Mouse (Mus musculus) limb, embryonic 15.5 days (tissue): Measurements from ENCODE around the gene Gm5128. TPM values are rescaled to one million over a fixed set of nuclear protein-coding genes. Genes with fewer than 3 reads are reported as not detected.
"Not testable (repeated sequence)": the region's sequence is repeated elsewhere in the genome, so short reads cannot be mapped to it uniquely, and the experiment has no call there.

Experiments
- ATAC-seq: fragments of 200-750 bp; cut with Nextera tagmentation; 2 replicates; pipeline ENCODE4 v1.8.0; 2017; ENCODE audit warnings: low read depth, moderate TSS enrichment; ENCODE audit not compliant: insufficient number of reproducible peaks, low FRiP score, low TSS enrichment
- H3K27ac ChIP-seq: fragments of 300-500 bp; sonication (generic); 2 replicates; pipeline ENCODE4 v1.5.1; 2015; ENCODE audit warnings: moderate library complexity, mild to moderate bottlenecking, inconsistent platforms
- H3K27me3 ChIP-seq: fragments of 300-500 bp; sonication (generic); 2 replicates; pipeline ENCODE4 v1.6.1; 2015; ENCODE audit warnings: inconsistent platforms
- H3K36me3 ChIP-seq: fragments of 300-500 bp; sonication (generic); 2 replicates; pipeline ENCODE4 v1.6.1; 2015; ENCODE audit warnings: inconsistent platforms
- H3K4me1 ChIP-seq: fragments of 300-500 bp; sonication (generic); 2 replicates; pipeline ENCODE4 v1.6.1; 2015; ENCODE audit warnings: inconsistent platforms
- H3K4me2 ChIP-seq: fragments of 300-500 bp; sonication (generic); 2 replicates; pipeline ENCODE4 v1.6.1; 2015; ENCODE audit warnings: mild to moderate bottlenecking, inconsistent platforms
- H3K4me3 ChIP-seq: fragments of 300-500 bp; sonication (generic); 2 replicates; pipeline ENCODE4 v1.5.1; 2015; ENCODE audit warnings: mild to moderate bottlenecking, inconsistent platforms
- H3K9ac ChIP-seq: fragments of 300-500 bp; sonication (generic); 2 replicates; pipeline ENCODE4 v1.6.1; 2015; ENCODE audit warnings: inconsistent platforms
- H3K9me3 ChIP-seq: fragments of 300-500 bp; sonication (generic); 2 replicates; pipeline ENCODE4 v1.6.1; 2016; ENCODE audit warnings: inconsistent platforms
- WGBS: fragments of 180-500 bp; shearing (Covaris S2); methylation state at CpG from one replicate; pipeline ENCODE4 v1.1.7; 2015; 5-methylcytosine and 5-hydroxymethylcytosine counted together
- polyA plus RNA-seq: library from polyadenylated mRNA; unstranded; fragments of >200 nt; fragmentation: Nextera tagmentation; extraction: Ambion mirVana; gene quantifications from 2 replicates; pipeline ENCODE4 v1.2.1, GENCODE M21; 2015

The Gm5128 gene
- 0.09 TPM in 1 of 2 replicates, not detected in the other for polyA plus RNA-seq

DNA sequence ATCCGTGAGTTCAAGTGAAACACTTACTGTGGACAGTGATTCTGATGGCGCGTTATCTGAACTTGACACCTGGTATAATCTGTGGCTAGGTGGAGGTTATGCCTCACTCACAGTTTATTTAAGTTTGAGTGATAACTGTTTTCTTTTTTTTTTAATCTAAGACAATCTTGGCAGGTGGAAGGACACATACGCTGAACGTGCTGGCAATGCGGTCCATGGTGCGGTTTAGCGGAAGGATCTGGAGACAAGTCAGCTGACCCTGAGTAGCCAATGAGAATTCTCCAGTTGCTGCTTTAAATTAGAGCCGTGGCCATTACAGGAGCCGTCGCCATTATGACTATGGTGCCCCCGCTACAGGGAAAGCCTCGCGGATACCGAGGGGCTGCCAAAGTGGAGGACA lies at the start of gene Gm5128:
Gene Gm5128, plus strand, starts transcription at position 301 of the 400 bp plus-strand sequence.
- not testable (repeated sequence) for H3K9ac ChIP-seq, H3K27me3 ChIP-seq, H3K9me3 ChIP-seq, ATAC-seq, H3K36me3 ChIP-seq, H3K27ac ChIP-seq, H3K4me2 ChIP-seq, H3K4me1 ChIP-seq, H3K4me3 ChIP-seq
- WGBS, result no CpG with 5 or more reads among the region's 15 CpGs

DNA sequence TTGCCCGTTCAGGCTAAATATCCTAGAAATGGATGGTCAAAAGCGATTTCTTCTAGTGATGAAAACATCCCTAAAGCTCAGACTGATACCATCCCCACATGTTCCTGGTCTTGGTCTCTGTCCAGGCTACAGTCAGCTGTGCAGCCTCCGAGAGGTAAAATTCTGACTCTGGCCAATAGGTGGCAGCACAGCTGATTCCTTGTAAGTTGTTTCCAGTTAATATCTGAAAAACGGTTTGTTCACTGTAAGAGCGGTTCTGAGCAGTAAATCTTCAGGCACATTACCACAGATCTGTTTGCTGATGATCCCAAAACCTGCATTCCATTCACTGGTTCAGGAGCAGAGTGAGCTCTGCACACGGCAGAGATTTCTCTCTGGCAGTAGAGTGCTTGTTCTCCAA lies 12.4 kb upstream of the Gm5128 start:
- H3K9ac ChIP-seq, H3K4me2 ChIP-seq, H3K9me3 ChIP-seq, H3K27ac ChIP-seq, ATAC-seq, H3K27me3 ChIP-seq, H3K36me3 ChIP-seq, H3K4me3 ChIP-seq, H3K4me1 ChIP-seq: not testable (repeated sequence)
- 30% methylated on average over 3 of the region's 6 CpGs for WGBS

DNA sequence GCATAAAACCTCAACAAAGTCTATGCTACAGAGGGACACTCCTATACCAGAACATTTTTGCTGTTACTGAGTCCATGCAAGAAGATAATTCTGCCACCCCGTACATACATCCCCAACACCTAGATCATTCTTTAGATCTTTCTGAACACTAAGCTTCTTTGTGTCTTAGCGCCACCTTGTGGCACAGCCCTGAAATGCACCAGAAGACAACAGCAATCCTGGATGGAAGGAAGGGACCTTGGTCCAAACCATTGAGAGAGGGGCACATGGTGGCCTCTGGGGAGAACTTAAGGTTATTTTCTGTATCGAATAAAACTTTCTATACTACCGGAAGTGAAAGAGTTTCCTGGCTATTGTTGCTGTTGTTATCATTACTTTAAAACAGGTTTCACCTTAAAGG lies 11.1 kb upstream of the Gm5128 start:
- not testable (repeated sequence) for H3K4me1 ChIP-seq, H3K4me3 ChIP-seq, H3K27me3 ChIP-seq, H3K9ac ChIP-seq, H3K9me3 ChIP-seq, ATAC-seq, H3K36me3 ChIP-seq, H3K4me2 ChIP-seq, H3K27ac ChIP-seq
- no CpG with 5 or more reads among the region's 4 CpGs for WGBS

DNA sequence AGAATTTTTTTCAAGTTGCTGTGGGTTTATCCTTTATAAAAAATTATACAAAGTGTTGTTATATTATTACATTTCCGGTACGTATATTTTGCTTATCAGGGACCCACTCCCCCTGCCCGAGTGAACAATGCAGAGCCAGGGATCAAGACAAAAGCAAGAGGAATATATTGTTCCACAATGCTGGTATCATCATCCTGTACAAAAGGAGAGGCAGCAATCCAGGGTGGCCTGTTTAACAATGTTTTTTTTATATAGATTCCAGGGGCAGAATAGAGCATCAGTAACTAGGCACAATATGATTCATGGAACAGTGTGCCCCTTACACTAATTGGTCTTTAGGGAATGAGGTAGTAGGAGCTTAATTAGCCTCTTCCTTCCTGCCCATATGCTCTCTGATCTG lies 30.5 kb downstream of the Gm5128 start:
- not testable (repeated sequence) for ATAC-seq, H3K4me1 ChIP-seq, H3K9ac ChIP-seq, H3K9me3 ChIP-seq, H3K36me3 ChIP-seq, H3K27me3 ChIP-seq, H3K4me3 ChIP-seq, H3K27ac ChIP-seq, H3K4me2 ChIP-seq
- no CpG with 5 or more reads among the region's 3 CpGs for WGBS

DNA sequence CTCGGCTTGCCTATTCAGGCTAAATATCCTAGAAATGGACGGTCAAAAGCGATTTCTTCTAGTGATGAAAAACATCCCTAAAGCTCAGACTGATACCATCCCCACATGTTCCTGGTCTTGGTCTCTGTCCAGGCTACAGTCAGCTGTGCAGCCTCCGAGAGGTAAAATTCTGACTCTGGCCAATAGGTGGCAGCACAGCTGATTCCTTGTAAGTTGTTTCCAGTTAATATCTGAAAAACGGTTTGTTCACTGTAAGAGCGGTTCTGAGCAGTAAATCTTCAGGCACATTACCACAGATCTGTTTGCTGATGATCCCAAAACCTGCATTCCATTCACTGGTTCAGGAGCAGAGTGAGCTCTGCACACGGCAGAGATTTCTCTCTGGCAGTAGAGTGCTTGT lies 48.1 kb downstream of the Gm5128 start:
- H3K4me1 ChIP-seq, H3K27ac ChIP-seq, H3K9ac ChIP-seq, H3K4me3 ChIP-seq, ATAC-seq, H3K4me2 ChIP-seq, H3K9me3 ChIP-seq, H3K36me3 ChIP-seq, H3K27me3 ChIP-seq: not testable (repeated sequence)
- WGBS, result 26% methylated on average over 4 of the region's 7 CpGs

DNA sequence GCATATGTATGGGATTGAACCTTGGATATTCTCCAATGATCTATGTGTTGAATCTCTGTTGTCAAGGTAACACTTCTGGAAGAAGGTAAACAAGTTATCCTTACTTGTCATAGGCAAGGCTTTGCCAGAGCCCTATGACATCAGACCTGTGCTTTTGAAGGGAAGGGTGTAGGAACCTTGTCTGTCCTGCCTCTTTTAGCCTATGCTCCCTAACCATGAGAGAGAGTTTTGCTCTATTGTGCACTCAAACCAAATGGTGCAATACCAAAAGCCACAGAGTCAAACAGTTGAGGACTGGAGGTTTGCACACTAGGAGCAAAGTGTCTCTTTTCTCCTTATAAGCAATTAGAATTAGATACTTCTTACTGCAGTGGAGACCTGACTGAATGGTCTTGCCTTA lies 48.7 kb downstream of the Gm5128 start:
- not testable (repeated sequence) for H3K4me3 ChIP-seq, H3K27ac ChIP-seq, H3K4me2 ChIP-seq, ATAC-seq, H3K4me1 ChIP-seq, H3K9me3 ChIP-seq, H3K36me3 ChIP-seq, H3K27me3 ChIP-seq, H3K9ac ChIP-seq

DNA sequence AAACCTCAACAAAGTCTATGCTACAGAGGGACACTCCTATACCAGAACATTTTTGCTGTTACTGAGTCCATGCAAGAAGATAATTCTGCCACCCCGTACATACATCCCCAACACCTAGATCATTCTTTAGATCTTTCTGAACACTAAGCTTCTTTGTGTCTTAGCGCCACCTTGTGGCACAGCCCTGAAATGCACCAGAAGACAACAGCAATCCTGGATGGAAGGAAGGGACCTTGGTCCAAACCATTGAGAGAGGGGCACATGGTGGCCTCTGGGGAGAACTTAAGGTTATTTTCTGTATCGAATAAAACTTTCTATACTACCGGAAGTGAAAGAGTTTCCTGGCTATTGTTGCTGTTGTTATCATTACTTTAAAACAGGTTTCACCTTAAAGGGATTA lies 49.4 kb downstream of the Gm5128 start:
- not testable (repeated sequence) for ATAC-seq, H3K27me3 ChIP-seq, H3K36me3 ChIP-seq, H3K27ac ChIP-seq, H3K4me3 ChIP-seq, H3K4me1 ChIP-seq, H3K9me3 ChIP-seq, H3K9ac ChIP-seq, H3K4me2 ChIP-seq
- no CpG with 5 or more reads among the region's 4 CpGs for WGBS

Other genes starting within 250 kb of the Gm5128 start
- gene Gm15023, start 195.7 kb upstream of the Gm5128 start, polyA plus RNA-seq, result not detected in 2 replicates
- gene Tceal6, start 162.6 kb upstream of the Gm5128 start, polyA plus RNA-seq, result 7.1 and 11.8 TPM in 2 replicates
- gene Pramel3, start 71.0 kb upstream of the Gm5128 start, polyA plus RNA-seq, result not detected in 2 replicates
- gene Gm7903, start 60.6 kb downstream of the Gm5128 start, polyA plus RNA-seq, result 0.04 TPM in 1 of 2 replicates, not detected in the other
- not detected in 2 replicates for gene AV320801, start 121.3 kb downstream of the Gm5128 start, polyA plus RNA-seq
- gene Nxf7, start 225.5 kb downstream of the Gm5128 start, polyA plus RNA-seq, result 0.27 and 0.53 TPM in 2 replicates